Mouse (Mus musculus) urinary bladder, adult 18-20 months (tissue): ENCODE measurements around the gene Col13a1.

Source experiments
- DNase-seq, 2 experiments: peaks; one replicate each; pipeline ENCODE4 v3.0.0; 2022; ENCODE audit warnings: low spot score in 2 of 2, mixed read lengths in 2 of 2

Gene Col13a1

DNA sequence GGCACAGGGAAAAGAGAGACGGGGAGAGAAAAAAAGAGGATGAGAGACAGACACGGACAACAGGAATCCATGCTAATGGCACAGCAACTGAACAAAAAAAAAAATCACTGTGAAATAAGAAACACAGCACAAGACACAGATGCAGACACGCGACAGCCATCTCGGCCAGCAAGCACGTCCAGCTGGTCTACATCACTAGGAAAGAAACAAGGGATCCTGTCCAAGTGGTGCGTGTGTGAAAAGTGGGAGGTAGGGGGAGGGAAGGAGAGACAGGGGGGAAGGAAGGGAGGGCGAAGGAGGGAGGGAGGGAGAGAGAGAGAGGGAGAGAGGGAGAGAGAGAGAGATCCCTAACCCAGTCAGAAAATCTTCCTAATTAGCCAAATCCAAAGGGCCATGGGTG lies 73.6 kb downstream of the Col13a1 start:
- no peak for DNase-seq

DNA sequence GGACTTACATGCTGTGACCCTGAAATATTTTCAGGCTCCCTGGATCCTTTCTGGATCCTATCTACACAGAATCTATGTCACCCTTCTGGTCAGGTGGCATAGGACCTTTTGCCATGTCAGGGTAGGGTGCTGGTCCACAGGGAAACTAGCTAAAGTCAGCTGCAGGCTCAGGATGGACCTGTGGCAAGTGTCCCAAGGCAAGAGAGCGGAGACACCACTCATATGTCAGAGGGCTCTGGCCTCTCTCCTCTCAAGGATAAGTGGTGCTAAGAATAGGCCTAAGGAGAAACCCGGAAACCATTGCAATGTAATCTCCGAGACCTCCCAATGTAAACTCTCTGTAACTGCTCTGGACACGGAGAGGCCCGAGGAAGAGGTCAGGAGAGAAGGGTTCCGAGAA lies 80.8 kb downstream of the Col13a1 start:
- DNase-seq = no peak

DNA sequence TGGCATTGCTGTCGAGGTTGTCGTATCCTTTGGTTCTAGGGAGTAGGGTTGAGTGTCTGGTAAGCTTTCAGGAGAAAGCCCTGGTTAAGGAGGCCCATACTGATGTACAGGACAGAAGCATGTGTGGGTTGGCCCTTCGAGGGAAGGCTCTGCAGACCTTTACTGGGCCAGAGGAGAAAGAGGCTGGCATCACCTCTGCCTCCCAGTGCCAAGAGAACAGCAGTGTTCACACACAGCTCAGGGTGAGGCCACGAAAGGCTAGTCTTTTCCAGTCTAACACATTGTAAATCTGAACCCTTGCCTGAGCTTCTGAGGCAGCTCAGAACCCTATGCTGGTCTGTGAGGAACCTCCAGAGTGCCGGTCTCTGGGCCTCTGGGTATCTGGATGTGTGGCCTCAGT lies 84.3 kb downstream of the Col13a1 start:
- DNase-seq = no peak

DNA sequence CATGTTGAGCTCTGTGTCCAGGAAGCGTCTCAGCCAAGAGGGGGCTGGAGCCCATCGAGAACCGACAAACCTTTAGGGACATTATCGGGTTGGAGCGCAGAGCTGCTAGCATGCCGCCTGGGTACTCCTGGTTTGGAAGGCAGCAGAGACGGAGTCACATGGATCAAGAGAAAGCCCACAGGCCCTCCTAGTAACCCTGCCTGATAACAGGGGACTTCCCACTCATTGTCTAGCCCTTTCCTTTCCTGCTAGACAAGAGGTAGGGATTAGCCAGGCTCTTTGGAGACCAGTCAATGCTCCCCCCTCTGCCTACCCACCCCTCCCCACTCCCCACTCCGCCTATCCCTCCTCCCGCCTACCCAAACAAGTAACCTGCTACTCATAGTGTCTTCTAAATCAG lies 87.8 kb downstream of the Col13a1 start:
- no peak for DNase-seq

DNA sequence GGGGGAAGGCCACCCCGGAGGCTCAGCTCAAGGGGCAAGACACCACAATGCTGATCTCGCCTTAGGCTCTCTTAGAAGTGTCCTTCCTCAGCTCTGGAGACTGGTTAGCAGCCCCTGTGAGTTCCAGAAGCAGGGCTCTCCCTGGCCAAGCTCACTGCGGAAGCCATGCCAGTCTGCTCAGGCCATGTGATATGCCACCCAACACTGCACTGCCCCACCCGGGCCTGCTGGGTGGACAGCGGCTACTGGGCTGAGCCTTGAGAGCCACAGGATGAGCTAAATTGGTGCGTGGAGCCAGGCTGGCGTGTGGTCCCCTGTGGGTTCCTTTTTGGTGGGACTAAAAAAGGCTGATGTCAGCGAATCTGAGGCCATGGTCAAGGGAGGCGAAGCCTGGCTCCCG lies 88.6 kb downstream of the Col13a1 start:
- DNase-seq = no peak

DNA sequence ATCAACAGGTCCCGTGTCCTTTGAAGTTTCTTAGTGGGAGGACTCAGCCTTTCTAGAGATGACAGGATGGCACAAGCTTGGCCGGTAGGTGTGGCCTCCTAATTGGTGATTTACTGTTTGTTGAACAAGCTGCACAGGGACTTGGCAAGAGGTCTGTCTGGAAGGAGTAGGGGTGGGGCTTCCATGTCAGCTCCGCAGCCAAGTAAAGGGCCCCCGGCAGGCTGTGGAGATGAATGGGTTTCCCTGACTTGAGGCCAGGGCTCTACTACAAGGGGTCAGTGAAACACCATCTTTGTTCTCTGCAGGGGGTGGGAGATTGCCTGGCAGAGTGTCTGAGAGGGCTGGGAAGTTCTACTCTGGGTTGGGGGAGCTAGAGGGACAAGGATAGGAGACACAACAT lies 99.5 kb downstream of the Col13a1 start:
- peak in 1 of 2 experiments; percentile 19 for DNase-seq

DNA sequence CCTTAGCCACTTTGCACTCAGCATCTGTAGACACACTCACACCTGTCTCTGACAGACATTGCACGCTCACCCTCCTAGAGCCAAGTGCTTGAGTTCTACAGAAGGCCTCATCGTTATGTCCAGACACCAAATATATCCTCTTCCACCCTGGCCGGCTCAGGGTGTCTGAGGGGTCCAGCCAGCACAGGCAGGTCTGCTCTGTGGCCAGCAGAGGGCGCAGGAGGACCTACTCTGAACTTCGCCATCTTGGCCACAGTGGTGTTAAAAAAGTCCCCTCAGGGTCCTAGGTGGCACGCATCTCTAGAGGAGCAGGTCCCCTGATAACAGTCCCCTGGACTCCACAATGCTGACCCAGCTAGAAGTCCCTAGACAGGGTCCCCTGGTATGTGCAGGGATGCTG lies 101.1 kb downstream of the Col13a1 start:
- DNase-seq = peak in 1 of 2 experiments; percentile 31

DNA sequence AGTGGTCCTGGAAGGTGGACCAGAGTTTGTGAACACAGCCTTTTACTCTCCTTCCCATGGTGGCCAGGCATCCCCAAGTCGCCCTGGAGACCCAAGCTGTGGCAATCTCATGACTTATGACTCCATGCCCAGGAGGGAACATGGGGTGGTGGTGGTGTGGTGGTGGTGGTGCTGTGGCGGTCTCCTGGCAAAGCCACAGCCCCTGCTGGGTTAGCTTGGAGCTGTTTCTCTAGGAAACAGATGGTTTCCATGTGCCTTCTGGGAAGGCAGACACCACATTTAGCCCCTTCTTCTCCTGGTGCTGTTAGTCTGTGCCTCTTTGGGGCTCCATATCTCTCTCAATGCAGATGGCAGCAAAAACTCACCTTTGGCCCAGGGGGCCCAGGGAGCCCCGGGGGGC lies 109.1 kb downstream of the Col13a1 start:
- no peak for DNase-seq

DNA sequence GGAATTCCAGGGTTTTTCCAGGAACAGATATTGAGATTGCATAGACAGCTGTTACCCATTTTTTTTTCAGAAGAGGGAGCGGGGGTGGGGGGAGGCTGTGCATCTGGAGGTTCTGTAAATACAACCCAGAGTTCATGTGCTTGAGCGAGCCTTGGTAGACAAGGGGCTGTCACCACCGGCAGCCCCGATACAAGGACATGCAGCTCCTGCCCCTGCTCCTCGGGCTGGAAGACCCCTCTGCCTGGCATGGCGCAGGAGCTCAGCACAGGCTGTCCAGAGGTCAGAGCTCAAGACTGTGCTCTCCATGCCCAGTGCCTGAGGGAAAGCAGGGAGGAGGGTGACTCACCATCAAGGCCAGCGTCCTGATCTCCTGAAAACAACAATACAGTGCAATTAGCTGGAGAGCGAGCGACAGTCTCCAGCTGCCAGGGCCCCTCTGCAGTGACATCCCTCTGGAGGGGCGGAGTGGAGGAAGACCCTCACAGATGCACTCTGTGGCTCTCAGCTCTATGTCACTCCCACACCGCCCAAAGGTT lies 112.8 kb downstream of the Col13a1 start:
- DNase-seq = no peak

DNA sequence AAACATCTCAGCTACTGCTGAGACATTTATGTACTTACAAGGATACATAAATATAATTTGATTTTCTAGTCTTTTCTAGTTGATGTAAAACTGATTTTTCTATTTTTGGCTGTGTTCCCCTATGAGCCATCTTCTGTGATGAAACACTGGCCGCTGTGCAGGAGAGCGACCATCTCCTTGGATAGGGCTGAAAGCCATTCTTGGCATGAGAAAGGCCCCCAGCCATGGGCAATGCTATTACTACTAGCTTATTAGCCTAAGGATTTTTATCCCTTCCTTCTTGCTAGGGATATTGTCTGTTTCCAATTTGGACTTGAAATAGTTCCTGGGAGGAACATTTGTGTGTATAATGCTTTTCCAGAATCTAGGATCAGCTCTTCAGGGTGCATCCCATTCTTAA lies 119.5 kb downstream of the Col13a1 start:
- DNase-seq = no peak

DNA sequence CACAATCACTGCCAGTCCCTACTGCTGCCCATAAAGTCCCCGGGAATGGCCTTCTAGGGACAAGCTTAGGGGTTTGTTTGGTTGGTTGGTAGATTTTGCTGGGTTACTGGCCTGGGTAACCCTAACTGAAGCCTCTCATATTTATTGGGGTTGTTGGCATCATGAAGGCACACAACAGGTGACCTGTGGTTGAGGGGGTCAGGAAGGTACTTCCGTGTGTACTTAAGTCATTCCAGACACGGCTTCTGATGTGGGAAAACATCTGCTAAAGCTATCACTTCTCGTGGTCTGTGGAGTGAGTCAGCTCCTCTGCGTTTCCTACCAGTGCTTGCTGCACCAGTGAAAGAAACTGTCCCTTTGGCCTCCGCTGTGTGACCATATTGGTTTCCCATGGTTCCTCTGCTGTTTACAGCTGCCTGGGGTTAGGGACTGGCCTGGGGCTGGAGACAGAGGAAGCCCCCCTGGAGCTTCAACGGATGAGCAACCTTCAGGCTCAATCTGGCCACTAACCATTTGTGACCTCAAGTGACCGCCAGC lies 123.7 kb downstream of the Col13a1 start:
- no peak for DNase-seq

DNA sequence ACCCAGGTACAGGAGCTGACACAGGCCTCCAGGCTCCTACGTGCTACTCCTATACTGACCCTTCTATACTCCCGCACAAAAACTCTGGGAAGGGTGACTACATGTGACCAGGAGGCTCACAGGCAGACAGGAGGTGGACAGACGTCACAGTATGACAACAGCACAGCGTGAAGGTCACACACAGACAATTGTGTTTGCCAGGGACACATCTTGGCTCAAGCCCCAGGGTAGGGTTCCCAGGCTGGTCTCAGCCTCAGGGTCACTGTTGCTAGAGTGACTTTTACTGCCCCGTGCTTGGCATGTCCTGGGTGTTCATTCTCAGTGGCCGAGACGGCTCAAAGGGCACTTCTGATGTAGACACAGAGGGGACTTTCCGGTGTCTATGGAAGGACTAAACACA lies 126.1 kb downstream of the Col13a1 start:
- no peak for DNase-seq

DNA sequence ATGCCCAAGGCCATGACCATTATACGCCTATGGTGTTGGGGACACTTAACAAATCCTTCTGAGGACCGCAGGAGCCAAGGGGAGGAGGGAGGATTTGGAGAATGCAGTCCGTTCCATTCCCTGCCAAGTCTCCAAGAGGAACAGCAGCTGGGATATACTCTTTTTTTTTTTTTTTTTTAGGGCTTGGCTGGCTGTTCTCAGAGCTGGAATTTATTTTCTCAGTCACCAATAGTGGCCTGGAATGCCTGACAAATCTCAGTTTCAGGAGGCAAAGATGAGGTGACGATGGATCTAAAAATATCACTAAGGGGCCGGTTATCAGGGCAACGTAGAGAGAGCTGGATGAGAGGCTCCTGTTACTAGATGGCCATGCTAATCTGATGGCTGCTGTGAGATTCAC lies 130.4 kb downstream of the Col13a1 start:
- no peak for DNase-seq

DNA sequence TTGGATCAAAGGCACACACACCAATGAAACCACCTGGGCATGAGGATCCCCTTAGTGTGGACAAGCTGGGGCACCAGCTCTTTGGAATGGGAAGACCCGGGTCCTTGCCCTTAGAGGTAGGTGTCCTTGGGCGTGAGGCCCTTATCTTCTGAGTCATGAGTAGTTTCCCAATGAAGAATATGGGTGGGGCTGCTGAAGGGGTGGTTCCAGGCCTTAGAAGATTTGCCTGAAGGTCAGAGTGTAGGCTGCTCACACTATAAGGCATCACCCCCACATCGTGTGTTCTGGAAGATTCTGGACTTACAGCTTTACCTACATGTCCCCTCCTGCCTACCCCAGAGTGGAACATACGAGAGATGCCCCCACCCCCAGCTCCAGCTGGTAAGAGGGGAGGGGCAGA lies 133.4 kb downstream of the Col13a1 start:
- no peak for DNase-seq

DNA sequence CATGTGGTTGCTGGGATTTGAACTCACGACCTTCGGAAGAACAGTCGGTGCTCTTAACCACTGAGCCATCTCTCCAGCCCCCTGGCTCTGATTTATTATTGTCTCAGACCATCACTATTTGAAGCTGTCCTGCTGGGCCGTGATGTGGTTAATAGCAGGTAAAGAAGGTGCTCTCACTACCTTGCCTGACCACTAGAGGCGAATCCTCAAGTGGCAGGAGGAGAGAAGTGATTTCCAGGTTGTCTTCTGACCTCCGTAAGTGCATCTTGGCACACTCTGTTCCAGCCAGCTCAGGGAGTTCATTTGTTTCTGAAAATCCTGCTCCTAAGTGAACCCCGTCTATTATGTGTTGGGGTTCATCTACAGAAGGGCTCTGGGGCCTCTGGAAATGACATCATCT lies 134.4 kb downstream of the Col13a1 start:
- no peak for DNase-seq

DNA sequence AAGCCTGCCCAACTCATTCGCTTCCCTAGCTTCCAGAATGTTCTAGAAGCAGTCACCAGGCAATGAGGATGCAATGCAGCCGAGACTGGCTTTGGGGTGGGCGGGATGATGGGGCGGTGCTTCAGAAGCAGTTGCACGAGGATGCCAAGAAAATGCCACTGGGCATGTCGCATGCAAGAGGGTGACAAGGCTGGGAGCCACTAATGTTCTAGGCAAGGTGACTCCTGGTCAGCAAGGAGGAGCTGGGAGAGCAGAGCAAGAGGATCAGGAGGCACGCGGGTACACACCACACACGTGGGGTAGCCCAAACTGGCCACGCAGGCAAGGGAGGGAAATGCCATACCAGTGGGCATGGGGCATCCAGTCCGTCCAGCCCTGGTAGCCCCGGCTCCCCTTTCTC lies 136.6 kb downstream of the Col13a1 start:
- DNase-seq = no peak

DNA sequence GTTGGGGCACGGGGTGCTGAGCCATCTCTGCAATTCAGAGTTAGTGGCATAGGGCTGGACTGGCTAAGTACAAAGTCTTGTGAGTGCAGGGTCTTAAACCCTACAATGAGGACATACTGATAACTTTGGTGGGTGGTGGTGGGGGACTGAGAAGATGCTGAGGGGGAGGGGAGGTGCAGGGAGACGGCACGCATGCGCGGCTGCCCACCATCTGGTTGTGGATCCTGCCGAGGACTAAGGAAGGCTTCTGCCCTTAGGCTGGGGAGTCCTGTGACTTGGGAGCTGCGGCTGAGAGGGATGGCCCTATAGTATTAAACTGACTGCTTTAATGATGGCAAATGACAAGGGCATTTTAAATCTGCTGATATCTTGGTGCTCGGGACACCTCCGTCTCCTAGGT lies 139.6 kb downstream of the Col13a1 start:
- DNase-seq = no peak

DNA sequence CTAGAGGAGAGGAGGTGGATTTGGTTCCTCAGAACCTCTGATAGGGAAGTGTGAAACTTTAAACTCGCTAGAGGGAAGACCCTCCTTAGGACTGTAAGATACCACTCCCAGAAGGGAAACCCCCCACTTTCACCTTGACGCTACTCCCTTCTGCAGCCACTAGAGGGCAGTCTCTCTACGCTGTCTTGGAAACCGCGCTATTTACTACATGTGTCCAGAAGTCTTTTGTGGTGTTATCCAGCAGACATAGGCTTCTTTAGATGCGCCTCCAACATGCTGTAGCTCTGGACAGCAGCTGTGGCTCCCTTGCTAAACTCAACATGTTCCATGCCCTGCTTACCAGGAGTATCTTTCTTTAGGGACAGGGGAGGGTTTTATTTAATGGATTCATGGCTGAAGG lies 140.1 kb downstream of the Col13a1 start:
- DNase-seq = peak in 1 of 2 experiments; percentile 16

DNA sequence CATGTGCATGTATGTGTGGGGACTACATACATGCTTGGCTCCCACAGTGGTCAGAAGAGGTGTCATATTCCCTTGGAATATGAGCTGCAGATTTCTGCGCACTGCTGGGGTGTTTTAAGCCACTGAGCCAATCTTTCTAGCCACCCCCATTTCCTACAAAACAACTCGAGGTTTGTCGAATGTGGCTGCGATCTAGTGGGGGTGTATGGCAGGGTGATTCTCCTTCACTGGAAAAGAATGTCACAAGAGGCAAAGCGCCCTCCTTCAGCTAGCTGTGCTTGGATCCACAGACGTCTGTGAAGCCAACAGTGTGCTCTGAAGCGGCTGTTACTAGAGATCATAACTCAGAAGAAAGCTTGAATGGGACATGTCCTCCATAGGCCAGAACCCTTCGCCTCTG lies 141.6 kb downstream of the Col13a1 start:
- DNase-seq = no peak

DNA sequence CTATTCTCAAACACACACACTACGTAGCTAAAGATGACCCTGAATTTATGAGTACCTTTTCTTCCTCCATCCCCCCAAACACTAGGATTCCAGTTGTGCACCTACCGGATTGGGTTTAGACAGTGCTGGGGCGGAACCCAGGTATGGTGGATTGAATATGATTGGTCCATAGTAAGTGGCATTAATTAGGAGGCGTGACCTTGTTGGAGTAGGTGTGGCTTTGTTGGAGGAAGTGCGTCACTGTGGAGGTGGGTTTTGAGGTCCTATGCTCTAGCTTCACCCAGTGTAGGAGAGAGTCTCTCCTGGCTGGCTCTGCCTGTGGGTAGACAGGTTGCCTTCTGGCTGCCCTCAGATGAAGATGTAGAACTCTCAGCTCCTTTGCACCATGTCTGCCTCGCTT lies 144.6 kb downstream of the Col13a1 start:
- DNase-seq = no peak

DNA sequence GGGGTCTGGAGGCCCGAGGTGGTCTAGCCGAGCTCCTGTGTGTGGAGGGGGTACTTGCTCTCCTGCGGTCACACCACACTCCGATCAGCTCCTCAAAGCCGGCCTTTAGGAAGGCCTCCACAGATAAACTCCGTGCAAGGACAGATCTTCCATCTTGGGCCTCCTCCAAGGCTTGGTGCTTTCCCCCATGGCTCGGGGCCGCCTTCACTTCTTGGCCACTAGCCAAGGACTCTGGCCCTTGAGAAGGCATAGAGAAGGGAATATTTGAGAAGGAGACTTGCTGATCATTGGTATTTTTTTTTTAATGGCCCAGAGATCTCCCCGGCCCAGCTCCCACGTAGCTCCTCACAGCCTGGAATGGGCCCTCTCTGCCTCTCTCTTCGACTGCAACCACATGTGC lies 146.2 kb downstream of the Col13a1 start:
- no peak for DNase-seq

DNA sequence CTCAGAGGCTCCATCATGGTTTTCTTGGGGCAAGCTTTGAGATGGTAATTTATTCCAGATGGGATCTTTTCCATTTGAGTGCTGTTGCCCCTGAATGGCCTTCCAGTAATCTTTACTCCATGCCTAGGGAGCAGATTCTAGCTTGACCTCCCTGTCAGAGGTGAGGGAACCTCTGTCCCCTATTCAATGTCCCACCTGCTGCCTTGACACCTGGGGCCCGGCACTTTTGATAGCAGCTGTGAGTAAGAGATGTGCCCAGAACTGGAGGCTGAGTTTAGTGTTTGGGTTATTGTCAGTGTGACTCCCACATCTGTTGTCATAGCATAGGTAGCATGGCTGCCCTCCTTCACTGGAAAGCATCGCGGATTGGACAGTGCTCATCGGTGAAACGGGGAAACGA lies 147.2 kb downstream of the Col13a1 start:
- DNase-seq = no peak

DNA sequence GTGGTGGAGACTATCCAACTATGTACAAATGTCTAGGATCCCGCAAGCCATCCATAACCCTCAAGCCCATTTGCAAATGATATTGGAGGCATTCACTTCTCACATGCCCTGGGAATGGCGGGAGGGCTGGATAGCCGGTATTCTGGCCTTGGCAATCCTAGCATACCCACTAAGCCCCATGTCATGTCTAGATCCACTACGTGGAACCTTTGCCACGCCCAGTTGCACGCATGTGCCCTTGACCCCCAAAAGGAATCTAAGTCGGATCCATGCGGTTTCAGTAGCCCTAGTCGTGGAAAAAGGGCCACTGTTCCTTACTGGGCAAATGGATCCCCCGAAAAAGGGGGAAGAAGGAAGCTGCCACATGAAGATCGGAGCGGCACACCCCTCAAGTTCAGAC lies 147.7 kb downstream of the Col13a1 start:
- DNase-seq = no peak

DNA sequence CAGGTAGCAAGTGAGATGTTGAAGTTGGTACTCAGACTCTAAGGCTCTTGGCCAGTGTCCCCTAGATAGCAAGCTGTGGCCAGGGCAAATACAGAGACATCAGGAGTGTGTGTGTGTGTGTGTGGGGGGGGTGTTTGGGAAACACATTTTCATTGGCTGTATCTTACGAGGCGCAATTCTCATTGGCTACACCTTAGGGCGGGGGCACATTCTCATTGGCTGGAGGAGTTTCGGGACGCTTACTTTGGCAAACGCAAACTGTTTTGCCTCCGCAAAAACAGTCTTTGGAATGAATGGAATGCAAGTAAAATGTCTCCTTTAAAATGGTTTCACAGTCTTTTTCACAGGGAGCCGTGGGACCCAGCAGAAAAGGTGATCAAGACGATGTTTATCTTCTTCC lies 148.1 kb downstream of the Col13a1 start:
- DNase-seq = no peak
